In genomic region chr11:75794602-75795320, GRCm38 (mm10) we compare ENCODE assay signal across 7 mouse cellular contexts. TPM values are rescaled to one million over a fixed set of nuclear protein-coding genes. Genes with fewer than 3 reads are reported as not detected.
A peak's percentile ranks its signal among the peaks of the same experiment; 100 is the strongest.
DNase-seq lines count a peak whose midpoint lies in the region; ATAC-seq lines count a peak whose summit lies in the region.

No protein-coding gene starts in this region.

- peaks cover 35% of the 10 kb centered on the region for H3K27me3 ChIP-seq in lung, embryonic 16.5 days (ENCODE audit: control insufficient read depth, insufficient read depth, low read depth, low read length)
- peaks cover 86% of the 10 kb centered on the region for H3K27me3 ChIP-seq in heart, embryonic 15.5 days
- H3K27me3 ChIP-seq in liver, embryonic 15.5 days = peaks cover 75% of the 10 kb centered on the region

- WGBS in lung, embryonic 16.5 days = 7% methylated on average over 38 of the region's 45 CpGs
- 8% methylated on average over 45 of the region's 45 CpGs for WGBS in heart, embryonic 15.5 days
- WGBS in liver, embryonic 15.5 days (ENCODE audit: insufficient replicate concordance) = 6% methylated on average over 45 of the region's 45 CpGs

- peak; percentile 17; the same call in 1 of the 2 replicates for ATAC-seq in lung, embryonic 16.5 days (ENCODE audit: low read depth)
- ATAC-seq in heart, embryonic 15.5 days (replicated peaks; ENCODE audit: insufficient number of reproducible peaks, insufficient read depth, low FRiP score, low read depth) = no peak
- no peak for ATAC-seq in liver, embryonic 15.5 days (ENCODE audit: insufficient read depth)
- ATAC-seq in activated CD4-positive, CD25-positive, alpha-beta regulatory T cell, adult 4 months = no peak

- DNase-seq in lung, postnatal 25 days (ENCODE audit: low spot score) = no peak
- DNase-seq in frontal cortex, postnatal 25 days (ENCODE audit: low spot score in 2 of 2) = no peak
- no peak for DNase-seq in B cell, adult 2 months

- H3K27ac ChIP-seq in lung, embryonic 16.5 days (ENCODE audit: low read length) = no peak overlapping the region
- no peak overlapping the region for H3K27ac ChIP-seq in heart, embryonic 15.5 days
- H3K27ac ChIP-seq in liver, embryonic 15.5 days (replicated peaks) = no peak overlapping the region

- H3K4me2 ChIP-seq in lung, embryonic 16.5 days (ENCODE audit: low read depth, low read length) = peak overlapping the region; percentile 83
- peak overlapping the region; percentile 68 for H3K4me2 ChIP-seq in heart, embryonic 15.5 days
- H3K4me2 ChIP-seq in liver, embryonic 15.5 days = peak overlapping the region; percentile 51

- peaks cover 13% of the 10 kb centered on the region for H3K4me1 ChIP-seq in lung, embryonic 16.5 days (replicated peaks; ENCODE audit: control insufficient read depth, insufficient read depth, low read length)
- peaks cover 14% of the 10 kb centered on the region for H3K4me1 ChIP-seq in heart, embryonic 15.5 days (replicated peaks)
- H3K4me1 ChIP-seq in liver, embryonic 15.5 days (replicated peaks) = peaks cover 5% of the 10 kb centered on the region

- H3K9me3 ChIP-seq in lung, embryonic 16.5 days (ENCODE audit: control insufficient read depth, low read length) = no peaks in the 10 kb centered on the region
- H3K9me3 ChIP-seq in heart, embryonic 15.5 days (replicated peaks) = no peaks in the 10 kb centered on the region
- no peaks in the 10 kb centered on the region for H3K9me3 ChIP-seq in liver, embryonic 15.5 days (replicated peaks)

- H3K36me3 ChIP-seq in lung, embryonic 16.5 days (ENCODE audit: control insufficient read depth, insufficient read depth, low read length) = no peaks in the 10 kb centered on the region
- no peaks in the 10 kb centered on the region for H3K36me3 ChIP-seq in heart, embryonic 15.5 days
- H3K36me3 ChIP-seq in liver, embryonic 15.5 days (replicated peaks) = no peaks in the 10 kb centered on the region

- H3K9ac ChIP-seq in lung, embryonic 16.5 days (ENCODE audit: low read length) = peak overlapping the region; percentile 72
- peak overlapping the region; percentile 39 for H3K9ac ChIP-seq in heart, embryonic 15.5 days
- no peak overlapping the region for H3K9ac ChIP-seq in liver, embryonic 15.5 days

- peak overlapping the region; percentile 57 for H3K4me3 ChIP-seq in lung, embryonic 16.5 days (ENCODE audit: low read length)
- H3K4me3 ChIP-seq in heart, embryonic 15.5 days = peak overlapping the region; percentile 53
- peak overlapping the region; percentile 37 for H3K4me3 ChIP-seq in liver, embryonic 15.5 days (replicated peaks)

RNA-seq across cellular contexts. Expression of gene Doc2b, which starts 1.1 kb away (rescaled TPM):
- polyA plus RNA-seq in lung, embryonic 16.5 days (2015; fragmentation: Nextera tagmentation; extraction: Ambion mirVana) = 0.44 and 0.68 TPM in 2 replicates
- 0.13 and 0.51 TPM in 2 replicates for polyA plus RNA-seq in heart, embryonic 15.5 days (2015; fragmentation: Nextera tagmentation; extraction: Ambion mirVana)
- 0.02 TPM in 1 of 2 replicates, not detected in the other for polyA plus RNA-seq in liver, embryonic 15.5 days (2015; fragmentation: Nextera tagmentation; extraction: Ambion mirVana)
- polyA plus RNA-seq in activated CD4-positive, CD25-positive, alpha-beta regulatory T cell, adult 4 months (2017; shearing (Covaris generic)) = not detected
